Mouse (Mus musculus) kidney, embryonic 16.5 days (tissue): ENCODE measurements around the gene Ssbp3. TPM values are rescaled to one million over a fixed set of nuclear protein-coding genes. Genes with fewer than 3 reads are reported as not detected.
A peak's percentile ranks its signal among the peaks of the same experiment; 100 is the strongest.

Experiments used
- ATAC-seq: fragments of 200-750 bp; cut with Nextera tagmentation; 2 replicates; pipeline ENCODE4 v1.8.0; 2017; ENCODE audit warnings: moderate TSS enrichment; ENCODE audit not compliant: low FRiP score, low TSS enrichment
- H3K27ac ChIP-seq: fragments of 300-500 bp; sonication (generic); 2 replicates; pipeline ENCODE4 v1.5.1; 2014; ENCODE audit warnings: low read length
- H3K27me3 ChIP-seq: fragments of 300-500 bp; sonication (generic); 2 replicates; pipeline ENCODE4 v1.6.1; 2014; ENCODE audit warnings: low read length, control low read depth, mixed read lengths; ENCODE audit not compliant: insufficient read depth
- H3K36me3 ChIP-seq: fragments of 300-500 bp; sonication (generic); 2 replicates; pipeline ENCODE4 v1.6.1; 2014; ENCODE audit warnings: low read length, control low read depth, mixed read lengths; ENCODE audit not compliant: insufficient read depth
- H3K4me1 ChIP-seq: fragments of 300-500 bp; sonication (generic); 2 replicates; pipeline ENCODE4 v1.6.1; 2014; ENCODE audit warnings: low read length, control low read depth, mixed read lengths; ENCODE audit not compliant: insufficient read depth
- H3K4me2 ChIP-seq: fragments of 300-500 bp; sonication (generic); replicated peaks from 2 replicates; pipeline ENCODE4 v1.6.1; 2014; ENCODE audit warnings: low read depth, low read length
- H3K4me3 ChIP-seq: fragments of 300-500 bp; sonication (generic); 2 replicates; pipeline ENCODE4 v1.5.1; 2014; ENCODE audit warnings: mild to moderate bottlenecking, low read length
- H3K9ac ChIP-seq: fragments of 300-500 bp; sonication (generic); replicated peaks from 2 replicates; pipeline ENCODE4 v1.6.1; 2014; ENCODE audit warnings: low read length
- H3K9me3 ChIP-seq: fragments of 300-500 bp; sonication (generic); 2 replicates; pipeline ENCODE4 v1.6.1; 2016; ENCODE audit warnings: low read length, control low read depth
- WGBS: fragments of 180-500 bp; shearing (Covaris S2); extraction: QIAGEN DNeasy Blood & Tissue Kit; methylation state at CpG from one replicate; pipeline ENCODE4 v1.1.7; 2014; 5-methylcytosine and 5-hydroxymethylcytosine counted together
- polyA plus RNA-seq: library from polyadenylated mRNA; unstranded; fragments of >200 nt; fragmentation: Nextera tagmentation; extraction: Ambion mirVana; gene quantifications from 2 replicates; pipeline ENCODE4 v1.2.1, GENCODE M21; 2015

The Ssbp3 gene
- polyA plus RNA-seq, 1 experiment from 2014 or later = 79.4 TPM

- peaks cover 27% of the 10 kb centered on the region for H3K36me3 ChIP-seq
- no peak overlapping the region for H3K27ac ChIP-seq
- H3K4me1 ChIP-seq = 0 out of 2 replicates have a peak, but pooled peaks cover 13% of the 10 kb centered on the region
- H3K9me3 ChIP-seq = no peaks in the 10 kb centered on the region
- no peak overlapping the region for H3K4me2 ChIP-seq
- no peaks in the 10 kb centered on the region for H3K27me3 ChIP-seq
- 77% methylated on average over 7 of the region's 7 CpGs for WGBS
- no peak overlapping the region for H3K4me3 ChIP-seq
- no peak for ATAC-seq
- no peak overlapping the region for H3K9ac ChIP-seq
These were observed 18.5 kb downstream of the Ssbp3 start for GRCm38 (mm10) chr4:106928961-106929360.

GRCm38 (mm10) chr4:106932583-106932982, 22.1 kb downstream of the Ssbp3 start:
- Histone ChIP-seq H3K36me3 (peaks cover 9% of the 10 kb centered on the region; the same call in 1 of the 2 replicates), H3K27ac (0 out of 2 replicates have a peak overlapping the region, but pooled peaks have one; percentile 21), H3K4me3 (no peak overlapping the region), H3K4me1 (peaks cover 41% of the 10 kb centered on the region), H3K27me3 (no peaks in the 10 kb centered on the region), H3K4me2 (no peak overlapping the region), H3K9ac (no peak overlapping the region), H3K9me3 (no peaks in the 10 kb centered on the region)
- 91% methylated on average over 7 of the region's 7 CpGs for WGBS
- no peak for ATAC-seq

GRCm38 (mm10) chr4:106933813-106934482, 23.4 kb downstream of the Ssbp3 start:
- ATAC-seq = no peak
- no peak overlapping the region for H3K9ac ChIP-seq
- H3K9me3 ChIP-seq = no peaks in the 10 kb centered on the region
- no peak overlapping the region for H3K4me3 ChIP-seq
- no peaks in the 10 kb centered on the region for H3K27me3 ChIP-seq
- WGBS = 61% methylated on average over 9 of the region's 9 CpGs
- H3K27ac ChIP-seq = no peak overlapping the region
- H3K36me3 ChIP-seq = peaks cover 2% of the 10 kb centered on the region; the same call in 1 of the 2 replicates
- H3K4me1 ChIP-seq = peaks cover 53% of the 10 kb centered on the region
- H3K4me2 ChIP-seq = no peak overlapping the region

GRCm38 (mm10) chr4:106934931-106935582, 24.6 kb downstream of the Ssbp3 start:
- peaks cover 2% of the 10 kb centered on the region; the same call in 1 of the 2 replicates for H3K36me3 ChIP-seq
- H3K4me1 ChIP-seq = peaks cover 64% of the 10 kb centered on the region
- no peak for ATAC-seq
- H3K27ac ChIP-seq = no peak overlapping the region
- 63% methylated on average over 12 of the region's 12 CpGs for WGBS
- H3K27me3 ChIP-seq = no peaks in the 10 kb centered on the region
- H3K9me3 ChIP-seq = no peaks in the 10 kb centered on the region
- no peak overlapping the region for H3K4me2 ChIP-seq
- H3K9ac ChIP-seq = no peak overlapping the region
- no peak overlapping the region for H3K4me3 ChIP-seq

- H3K27me3 ChIP-seq = no peaks in the 10 kb centered on the region
- 0 out of 2 replicates have a peak overlapping the region, but pooled peaks have one; percentile 2 for H3K9ac ChIP-seq
- peaks cover 65% of the 10 kb centered on the region for H3K4me1 ChIP-seq
- no peak overlapping the region for H3K4me3 ChIP-seq
- peaks cover 2% of the 10 kb centered on the region; the same call in 1 of the 2 replicates for H3K36me3 ChIP-seq
- 15% methylated on average over 2 of the region's 2 CpGs for WGBS
- no peaks in the 10 kb centered on the region for H3K9me3 ChIP-seq
- no peak overlapping the region for H3K27ac ChIP-seq
- ATAC-seq = no peak
- H3K4me2 ChIP-seq = no peak overlapping the region
These were observed 25.1 kb downstream of the Ssbp3 start for GRCm38 (mm10) chr4:106935583-106935935.

- no peak overlapping the region for H3K4me2 ChIP-seq
- 81% methylated on average over 3 of the region's 3 CpGs for WGBS
- H3K36me3 ChIP-seq = peaks cover 2% of the 10 kb centered on the region; the same call in 1 of the 2 replicates
- no peak overlapping the region for H3K4me3 ChIP-seq
- H3K9ac ChIP-seq = peak overlapping the region; percentile 37
- no peaks in the 10 kb centered on the region for H3K9me3 ChIP-seq
- H3K27ac ChIP-seq = peak overlapping the region; percentile 63
- peaks cover 70% of the 10 kb centered on the region for H3K4me1 ChIP-seq
- H3K27me3 ChIP-seq = no peaks in the 10 kb centered on the region
- ATAC-seq = no peak
These were observed 25.5 kb downstream of the Ssbp3 start for GRCm38 (mm10) chr4:106936041-106936440.

- Histone ChIP-seq H3K4me2 (no peak overlapping the region), H3K9me3 (no peaks in the 10 kb centered on the region), H3K27ac (peak overlapping the region; percentile 63), H3K9ac (peak overlapping the region; percentile 37), H3K4me3 (no peak overlapping the region), H3K27me3 (no peaks in the 10 kb centered on the region), H3K4me1 (peaks cover 77% of the 10 kb centered on the region), H3K36me3 (peaks cover 2% of the 10 kb centered on the region; the same call in 1 of the 2 replicates)
- ATAC-seq = no peak
- 23% methylated on average over 8 of the region's 8 CpGs for WGBS
These were observed 26.2 kb downstream of the Ssbp3 start for GRCm38 (mm10) chr4:106936741-106937140.

GRCm38 (mm10) chr4:106938506-106939222, 28.2 kb downstream of the Ssbp3 start:
- peaks cover 2% of the 10 kb centered on the region; the same call in 1 of the 2 replicates for H3K36me3 ChIP-seq
- no peaks in the 10 kb centered on the region for H3K9me3 ChIP-seq
- peaks cover 71% of the 10 kb centered on the region for H3K4me1 ChIP-seq
- ATAC-seq = no peak
- no peak overlapping the region for H3K4me2 ChIP-seq
- 0 out of 2 replicates have a peak overlapping the region, but pooled peaks have one; percentile 17 for H3K9ac ChIP-seq
- peak overlapping the region; percentile 12 for H3K27ac ChIP-seq
- H3K4me3 ChIP-seq = no peak overlapping the region
- H3K27me3 ChIP-seq = no peaks in the 10 kb centered on the region
- 59% methylated on average over 8 of the region's 8 CpGs for WGBS

GRCm38 (mm10) chr4:106939223-106939918, 28.9 kb downstream of the Ssbp3 start:
- ATAC-seq = peak; percentile 42
- Histone ChIP-seq H3K9ac (no peak overlapping the region), H3K27me3 (no peaks in the 10 kb centered on the region), H3K4me3 (no peak overlapping the region), H3K9me3 (no peaks in the 10 kb centered on the region), H3K4me1 (peaks cover 68% of the 10 kb centered on the region), H3K36me3 (peaks cover 2% of the 10 kb centered on the region; the same call in 1 of the 2 replicates), H3K27ac (peak overlapping the region; percentile 54), H3K4me2 (no peak overlapping the region)
- WGBS = 8% methylated on average over 6 of the region's 6 CpGs
